Mouse (Mus musculus) heart, embryonic 16.5 days (tissue): ENCODE measurements around the gene Krtap5-2. TPM values are rescaled to one million over a fixed set of nuclear protein-coding genes. Genes with fewer than 3 reads are reported as not detected.
"Not testable (repeated sequence)": the region's sequence is repeated elsewhere in the genome, so short reads cannot be mapped to it uniquely, and the experiment has no call there.

Experiments used
- ATAC-seq: fragments of 200-750 bp; cut with Nextera tagmentation; replicated peaks from 2 replicates; pipeline ENCODE4 v1.8.0; 2017; ENCODE audit warnings: moderate number of reproducible peaks; ENCODE audit not compliant: insufficient read depth, low FRiP score; ENCODE audit errors: extremely low read depth
- H3K27ac ChIP-seq: fragments of 300-500 bp; sonication (generic); 2 replicates; pipeline ENCODE4 v1.5.1; 2014; ENCODE audit warnings: mild to moderate bottlenecking, low read length, control low read depth, moderate library complexity
- H3K27me3 ChIP-seq: fragments of 300-500 bp; sonication (generic); 2 replicates; pipeline ENCODE4 v1.6.1; 2014; ENCODE audit warnings: low read length, mixed read lengths; ENCODE audit not compliant: control insufficient read depth, insufficient read depth
- H3K36me3 ChIP-seq: fragments of 300-500 bp; sonication (generic); 2 replicates; pipeline ENCODE4 v1.6.1; 2014; ENCODE audit not compliant: control insufficient read depth, insufficient read depth
- H3K4me1 ChIP-seq: fragments of 300-500 bp; sonication (generic); 2 replicates; pipeline ENCODE4 v1.6.1; 2014; ENCODE audit warnings: low read length, mixed read lengths; ENCODE audit not compliant: control insufficient read depth, insufficient read depth
- H3K4me2 ChIP-seq: fragments of 300-500 bp; sonication (generic); 2 replicates; pipeline ENCODE4 v1.6.1; 2014; ENCODE audit warnings: low read depth, mild to moderate bottlenecking, control low read depth, low read length
- H3K4me3 ChIP-seq: fragments of 300-500 bp; sonication (generic); 2 replicates; pipeline ENCODE4 v1.5.1; 2014; ENCODE audit warnings: mild to moderate bottlenecking, control low read depth, low read length
- H3K9ac ChIP-seq: fragments of 300-500 bp; sonication (generic); 2 replicates; pipeline ENCODE4 v1.6.1; 2014; ENCODE audit warnings: low read length, control low read depth
- H3K9me3 ChIP-seq: fragments of 300-500 bp; sonication (generic); replicated peaks from 2 replicates; pipeline ENCODE4 v1.6.1; 2016; ENCODE audit warnings: low read length; ENCODE audit not compliant: control insufficient read depth
- WGBS: fragments of 180-500 bp; shearing (Covaris S2); extraction: QIAGEN DNeasy Blood & Tissue Kit; methylation state at CpG from one replicate; pipeline ENCODE4 v1.1.7; 2014; 5-methylcytosine and 5-hydroxymethylcytosine counted together
- polyA plus RNA-seq: library from polyadenylated mRNA; unstranded; fragments of >200 nt; fragmentation: Nextera tagmentation; extraction: Ambion mirVana; gene quantifications from 2 replicates; pipeline ENCODE4 v1.2.1, GENCODE M21; 2015

Krtap5-2 gene
- polyA plus RNA-seq: not detected in 2 replicates

- not testable (repeated sequence) for H3K9me3 ChIP-seq, H3K27ac ChIP-seq, H3K36me3 ChIP-seq, H3K4me2 ChIP-seq, ATAC-seq, H3K4me1 ChIP-seq, H3K27me3 ChIP-seq, H3K9ac ChIP-seq, H3K4me3 ChIP-seq
These were observed at the start of gene Krtap5-2 for GRCm38 (mm10) chr7:142175905-142176304. Gene Krtap5-2, minus strand, starts transcription at chr7:142176005.

DNA sequence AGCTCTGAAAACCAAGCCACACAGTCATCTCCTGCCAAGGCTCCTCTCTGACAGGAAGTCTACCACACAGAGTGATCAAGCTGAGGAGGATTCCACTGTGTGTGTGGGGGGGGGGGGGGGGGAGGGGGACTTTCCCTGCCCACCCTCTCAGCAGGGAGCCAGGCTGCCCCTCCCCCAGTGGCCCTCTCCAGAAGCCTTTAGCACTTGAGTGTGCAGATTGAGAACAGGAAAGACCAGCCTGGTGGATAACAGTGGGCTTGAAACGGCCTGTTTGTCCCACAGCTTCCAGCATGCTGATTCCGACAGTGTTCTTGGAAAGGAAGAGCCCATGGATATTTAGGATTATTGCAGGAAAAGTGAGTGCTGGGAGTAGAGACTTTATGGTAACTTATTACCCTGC lies 48.7 kb upstream of the Krtap5-2 start:
- 31% methylated on average over 2 of the region's 2 CpGs for WGBS
- no peaks in the 10 kb centered on the region for H3K9me3 ChIP-seq
- H3K9ac ChIP-seq: no peak overlapping the region
- H3K36me3 ChIP-seq: no peaks in the 10 kb centered on the region
- no peaks in the 10 kb centered on the region for H3K4me1 ChIP-seq
- H3K27ac ChIP-seq: no peak overlapping the region
- ATAC-seq: no peak
- H3K4me2 ChIP-seq: no peak overlapping the region
- no peak overlapping the region for H3K4me3 ChIP-seq
- no peaks in the 10 kb centered on the region for H3K27me3 ChIP-seq

- not testable (repeated sequence) for H3K27ac ChIP-seq, H3K4me1 ChIP-seq, H3K4me2 ChIP-seq, H3K27me3 ChIP-seq, H3K9ac ChIP-seq, H3K4me3 ChIP-seq, H3K36me3 ChIP-seq, H3K9me3 ChIP-seq, ATAC-seq
- 59% methylated on average over 1 of the region's 1 CpGs for WGBS
These were observed 36.3 kb upstream of the Krtap5-2 start for GRCm38 (mm10) chr7:142212136-142212535.

DNA sequence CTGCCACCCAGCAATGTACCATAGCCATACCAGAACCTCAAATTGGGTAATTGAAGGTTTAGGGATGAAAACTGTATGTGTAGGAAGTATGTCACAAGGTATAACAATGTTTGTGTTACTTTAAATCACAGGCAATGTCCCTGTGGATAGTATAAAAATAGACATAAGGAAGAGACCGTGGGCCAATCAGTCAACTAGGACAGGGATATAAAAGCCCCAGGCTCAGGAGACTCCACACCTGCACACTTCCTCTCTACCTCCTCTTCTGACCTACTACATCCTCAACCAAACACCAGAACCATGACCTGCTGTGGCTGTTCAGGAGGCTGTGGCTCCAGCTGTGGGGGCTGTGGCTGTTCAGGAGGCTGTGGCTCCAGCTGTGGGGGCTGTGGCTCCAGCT lies 35.8 kb upstream of the Krtap5-2 start, which contains the start of gene Gm7579:
Gm7579 (plus strand) TSS at position 301 of the 400 bp plus-strand sequence.
- no peak for ATAC-seq
- H3K4me2 ChIP-seq: no peak within 1 kb of the TSS
- WGBS: 35% methylated on average over 1 of the region's 1 CpGs

DNA sequence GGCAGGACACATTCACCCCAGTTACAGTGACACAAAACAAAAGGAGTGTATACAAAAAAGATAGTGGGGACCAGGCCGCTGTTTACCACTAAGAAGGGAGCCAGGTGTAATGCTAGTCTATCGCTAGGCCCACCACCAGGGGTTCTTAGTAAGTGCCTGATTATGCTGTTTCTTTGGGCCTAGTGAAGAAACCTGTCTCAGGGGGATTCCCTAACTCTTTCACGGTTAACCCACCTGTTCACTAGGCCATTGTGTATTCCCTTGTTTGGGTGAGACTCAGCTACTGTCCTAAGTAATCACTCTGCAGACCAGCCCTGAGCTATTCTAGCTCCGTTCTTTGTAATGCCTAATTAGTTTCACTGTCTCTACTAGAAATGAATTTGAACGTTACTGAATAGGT lies 31.1 kb upstream of the Krtap5-2 start:
- not testable (repeated sequence) for H3K9me3 ChIP-seq, ATAC-seq, H3K9ac ChIP-seq, H3K4me2 ChIP-seq, H3K4me3 ChIP-seq, H3K4me1 ChIP-seq, H3K36me3 ChIP-seq, H3K27me3 ChIP-seq, H3K27ac ChIP-seq
- WGBS: 79% methylated on average over 5 of the region's 5 CpGs

More for the DNA sequence above, 35.8 kb upstream of the Krtap5-2 start, which contains the start of gene Gm7579:
- H3K4me3 ChIP-seq: no peak within 1 kb of the TSS
- no peak within 1 kb of the TSS for H3K27ac ChIP-seq
- no peaks in the 10 kb centered on the region for H3K27me3 ChIP-seq
- no peaks in the 10 kb centered on the region for H3K9me3 ChIP-seq
- H3K4me1 ChIP-seq: no peaks in the 10 kb centered on the region
- no peaks in the 10 kb centered on the region for H3K36me3 ChIP-seq
- no peak within 1 kb of the TSS for H3K9ac ChIP-seq

- Histone ChIP-seq H3K4me2 (no peak overlapping the region), H3K4me3 (no peak overlapping the region), H3K36me3 (no peaks in the 10 kb centered on the region), H3K9ac (no peak overlapping the region), H3K27me3 (no peaks in the 10 kb centered on the region), H3K4me1 (no peaks in the 10 kb centered on the region), H3K9me3 (no peaks in the 10 kb centered on the region), H3K27ac (no peak overlapping the region)
- no peak for ATAC-seq
These were observed 29.7 kb upstream of the Krtap5-2 start for GRCm38 (mm10) chr7:142205488-142205887.

DNA sequence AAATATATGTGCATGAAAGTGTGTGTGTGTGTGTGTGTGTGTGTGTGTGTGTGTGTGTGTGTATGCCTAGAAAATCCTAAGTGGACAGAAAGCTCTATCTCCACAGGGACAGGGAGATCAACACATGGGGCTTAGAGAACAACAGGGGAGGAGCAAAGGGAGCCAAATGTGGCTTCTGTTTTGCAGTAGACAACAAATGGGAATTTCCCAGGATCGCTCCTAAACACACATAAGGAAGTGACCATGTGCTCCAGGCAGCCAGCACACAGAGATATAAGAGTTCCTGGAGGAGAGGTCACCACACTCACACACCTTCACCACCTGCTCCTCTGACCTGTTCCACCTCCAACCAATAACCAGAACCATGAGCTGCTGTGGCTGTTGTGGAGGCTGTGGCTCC lies 25.3 kb upstream of the Krtap5-2 start, which contains the start of gene Krtap5-3:
Krtap5-3 (plus strand) TSS at position 301 of the 400 bp plus-strand sequence.
- 43% methylated on average over 1 of the region's 1 CpGs for WGBS
- no peak within 1 kb of the TSS for H3K4me2 ChIP-seq

GRCm38 (mm10) chr7:142198748-142199147 lies 22.9 kb upstream of the Krtap5-2 start:
- no peak for ATAC-seq
- no peak overlapping the region for H3K27ac ChIP-seq
- no peaks in the 10 kb centered on the region for H3K27me3 ChIP-seq
- no peak overlapping the region for H3K4me2 ChIP-seq
- WGBS: 60% methylated on average over 2 of the region's 2 CpGs
- H3K4me3 ChIP-seq: no peak overlapping the region
- H3K9me3 ChIP-seq: peaks cover 4% of the 10 kb centered on the region; the same call in 1 of the 2 replicates
- no peaks in the 10 kb centered on the region for H3K4me1 ChIP-seq
- no peaks in the 10 kb centered on the region for H3K36me3 ChIP-seq
- no peak overlapping the region for H3K9ac ChIP-seq

More for the DNA sequence above, 25.3 kb upstream of the Krtap5-2 start, which contains the start of gene Krtap5-3:
- no peak for ATAC-seq
- Histone ChIP-seq H3K27me3 (no peaks in the 10 kb centered on the region), H3K9ac (no peak within 1 kb of the TSS), H3K4me3 (no peak within 1 kb of the TSS), H3K27ac (no peak within 1 kb of the TSS), H3K36me3 (no peaks in the 10 kb centered on the region), H3K9me3 (no peaks in the 10 kb centered on the region), H3K4me1 (no peaks in the 10 kb centered on the region)

GRCm38 (mm10) chr7:142190289-142190688 lies 14.5 kb upstream of the Krtap5-2 start, which contains the start of gene Gm10153:
Gene Gm10153, minus strand, starts transcription at chr7:142190389.
- no peaks in the 10 kb centered on the region for H3K36me3 ChIP-seq
- H3K27me3 ChIP-seq: no peaks in the 10 kb centered on the region
- WGBS: 29% methylated on average over 2 of the region's 2 CpGs
- H3K4me3 ChIP-seq: no peak within 1 kb of the TSS
- no peak for ATAC-seq
- H3K9me3 ChIP-seq: peaks cover 4% of the 10 kb centered on the region; the same call in 1 of the 2 replicates
- H3K4me1 ChIP-seq: no peaks in the 10 kb centered on the region
- H3K9ac ChIP-seq: no peak within 1 kb of the TSS
- no peak within 1 kb of the TSS for H3K4me2 ChIP-seq
- no peak within 1 kb of the TSS for H3K27ac ChIP-seq
